Mouse (Mus musculus): Measurements from ENCODE around the gene Cacna2d1. TPM values are rescaled to one million over a fixed set of nuclear protein-coding genes. Genes with fewer than 3 reads are reported as not detected.

Gene Cacna2d1
- total and polyA plus RNA-seq, 3 experiments = 0.08 to 0.13 TPM; not detected in 1

DNA sequence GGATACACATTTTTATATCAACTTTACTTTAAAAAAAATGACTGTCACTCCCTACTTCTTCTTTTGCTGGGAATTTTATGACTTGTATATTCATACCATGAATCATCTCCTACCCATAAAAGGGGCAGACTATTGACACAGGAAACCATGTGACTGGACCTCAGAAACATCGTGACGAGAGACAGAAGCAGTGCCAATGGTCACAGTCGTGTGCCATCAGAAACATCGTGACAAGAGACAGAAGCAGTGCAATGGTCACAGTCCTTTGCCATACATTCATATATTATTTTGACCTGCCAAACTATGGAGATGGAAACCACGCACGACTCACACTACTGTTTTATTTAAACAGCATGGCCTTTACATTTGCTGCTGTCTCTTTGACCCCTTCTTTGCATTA is 6.0 kb upstream of the Cacna2d1 start:
- Histone ChIP-seq H3K27ac (ENCODE audit: control insufficient read depth, low read depth, low read length) (no peak overlapping the region), H3K9me3 (replicated peaks; ENCODE audit: insufficient read depth, low read length) (no peaks in the 10 kb centered on the region)
- TF ChIP-seq SMC3 (IDR thresholded peaks at IDR 0.05; ENCODE audit: low read depth, low read length) (no peak), RCOR1 (IDR thresholded peaks at IDR 0.05; ENCODE audit: low read depth, low read length) (no peak), EP300 (IDR thresholded peaks at IDR 0.05; ENCODE audit: low read depth in 1 of 2, low read length in 2 of 2) (no peak), USF2 (IDR thresholded peaks at IDR 0.05; ENCODE audit: borderline replicate concordance in 1 of 2, insufficient read depth in 1 of 2, low read depth in 1 of 2, low read length in 2 of 2) (no peak), MAFK (IDR thresholded peaks at IDR 0.05; ENCODE audit: borderline replicate concordance, low read depth, low read length) (no peak), ZKSCAN1 (IDR thresholded peaks at IDR 0.05; ENCODE audit: low read depth, low read length) (no peak), MYC (IDR thresholded peaks at IDR 0.05; ENCODE audit: low read depth, low read length) (no peak), E2F4 (IDR thresholded peaks at IDR 0.05; ENCODE audit: borderline replicate concordance, low read depth, low read length) (no peak), GATA1 (IDR thresholded peaks at IDR 0.05; ENCODE audit: low read depth, low read length) (no peak), MEF2A (IDR thresholded peaks at IDR 0.05; ENCODE audit: extremely low read depth, insufficient replicate concordance, low read depth, low read length, poor library complexity, severe bottlenecking) (no peak), HCFC1 (IDR thresholded peaks at IDR 0.05; ENCODE audit: low read depth, low read length) (no peak), ETS1 (IDR thresholded peaks at IDR 0.05; ENCODE audit: low read depth, low read length) (no peak), TCF12 (IDR thresholded peaks at IDR 0.05; ENCODE audit: low read depth, low read length) (no peak), CHD1 (IDR thresholded peaks at IDR 0.05; ENCODE audit: low read depth, low read length) (no peak)

GRCm38 (mm10) chr5:15933017-15933416 is 1.5 kb upstream of the Cacna2d1 start:
- Histone ChIP-seq H3K9ac (ENCODE audit: control insufficient read depth, low read depth, low read length, poor library complexity, severe bottlenecking) (no peak overlapping the region), H3K27ac (ENCODE audit: control insufficient read depth, low read depth, low read length) (no peak overlapping the region), H3K36me3 (ENCODE audit: control insufficient read depth in 1 of 2, insufficient read depth in 2 of 2, low read length in 2 of 2) (no peaks in the 10 kb centered on the region), H3K27me3 (ENCODE audit: control insufficient read depth in 1 of 2, insufficient read depth in 2 of 2, low read length in 2 of 2) (no peaks in the 10 kb centered on the region), H3K79me2 (ENCODE audit: control insufficient read depth, insufficient read depth, low read length, poor library complexity) (no peaks in the 10 kb centered on the region), H3K9me3 (replicated peaks; ENCODE audit: insufficient read depth, low read length) (no peaks in the 10 kb centered on the region; the same call in 1 of the 2 replicates), H3K4me1 (ENCODE audit: control insufficient read depth in 1 of 2, insufficient read depth in 2 of 2, low read length in 2 of 2) (no peaks in the 10 kb centered on the region), H3K4me3 (ENCODE audit: control insufficient read depth in 1 of 2, insufficient read depth in 1 of 2, low read depth in 2 of 2, low read length in 2 of 2) (no peak overlapping the region)
- no peak for DNase-seq (ENCODE audit: low read depth, low spot score)
- TF ChIP-seq JUND (IDR thresholded peaks at IDR 0.05; ENCODE audit: low read depth, low read length) (no peak), ZC3H11A (IDR thresholded peaks at IDR 0.05; ENCODE audit: low read depth, low read length) (no peak), UBTF (IDR thresholded peaks at IDR 0.05; ENCODE audit: borderline replicate concordance, insufficient read depth, low read depth, low read length) (no peak), ETS1 (IDR thresholded peaks at IDR 0.05; ENCODE audit: low read depth, low read length) (no peak), KAT2A (conservative IDR thresholded peaks at IDR 0.05; ENCODE audit: low read depth, low read length) (no peak), SIN3A (IDR thresholded peaks at IDR 0.05; ENCODE audit: low read length) (no peak), RCOR1 (IDR thresholded peaks at IDR 0.05; ENCODE audit: low read depth, low read length) (no peak), USF2 (IDR thresholded peaks at IDR 0.05; ENCODE audit: borderline replicate concordance in 1 of 2, insufficient read depth in 1 of 2, low read depth in 1 of 2, low read length in 2 of 2) (no peak), GABPA (IDR thresholded peaks at IDR 0.05; ENCODE audit: low read depth, low read length) (no peak), NRF1 (IDR thresholded peaks at IDR 0.05; ENCODE audit: insufficient read depth, low read depth, low read length, poor library complexity, severe bottlenecking) (no peak), CTCF (IDR thresholded peaks at IDR 0.05 in 2 of 3, conservative IDR thresholded peaks at IDR 0.05 in 1 of 3; ENCODE audit: control insufficient read depth in 1 of 3, insufficient read depth in 1 of 3, low read depth in 2 of 3, low read length in 3 of 3, poor library complexity in 1 of 3, severe bottlenecking in 1 of 3) (no peak), RAD21 (IDR thresholded peaks at IDR 0.05; ENCODE audit: low read depth, low read length) (no peak), ZNF384 (IDR thresholded peaks at IDR 0.05; ENCODE audit: low read depth, low read length) (no peak)

More for the DNA sequence above, 6.0 kb upstream of the Cacna2d1 start:
- H3K36me3 ChIP-seq (ENCODE audit: control insufficient read depth in 1 of 2, insufficient read depth in 2 of 2, low read length in 2 of 2) = no peaks in the 10 kb centered on the region
- H3K4me1 ChIP-seq (ENCODE audit: control insufficient read depth in 1 of 2, insufficient read depth in 2 of 2, low read length in 2 of 2) = no peaks in the 10 kb centered on the region
- H3K9ac ChIP-seq (ENCODE audit: control insufficient read depth, low read depth, low read length, poor library complexity, severe bottlenecking) = no peak overlapping the region
- H3K27me3 ChIP-seq (ENCODE audit: control insufficient read depth in 1 of 2, insufficient read depth in 2 of 2, low read length in 2 of 2) = no peaks in the 10 kb centered on the region
- DNase-seq (ENCODE audit: low read depth, low spot score) = no peak
- no peak overlapping the region for H3K4me3 ChIP-seq (ENCODE audit: control insufficient read depth in 1 of 2, insufficient read depth in 1 of 2, low read depth in 2 of 2, low read length in 2 of 2)
- H3K79me2 ChIP-seq (ENCODE audit: control insufficient read depth, insufficient read depth, low read length, poor library complexity) = no peaks in the 10 kb centered on the region
